Mouse (Mus musculus) forebrain, embryonic 14.5 days (tissue): Measurements from ENCODE around the gene Pfn1. TPM values are rescaled to one million over a fixed set of nuclear protein-coding genes. Genes with fewer than 3 reads are reported as not detected.
A peak's percentile ranks its signal among the peaks of the same experiment; 100 is the strongest.

Experiments
- ATAC-seq: fragments of 200-750 bp; cut with Nextera tagmentation; 2 replicates; pipeline ENCODE4 v1.8.0; 2017; ENCODE audit warnings: mild to moderate bottlenecking, moderate library complexity
- DNase-seq: peaks from one replicate; pipeline ENCODE4 v3.0.0-alpha.2; 2015; ENCODE audit warnings: low spot score
- H3K27ac ChIP-seq: fragments of 300-500 bp; sonication (generic); 2 replicates; pipeline ENCODE4 v1.5.1; 2014; ENCODE audit warnings: low read depth, mild to moderate bottlenecking, control low read depth, low read length, moderate library complexity
- H3K27me3 ChIP-seq: fragments of 300-500 bp; sonication (generic); replicated peaks from 2 replicates; pipeline ENCODE4 v1.6.1; 2014; ENCODE audit warnings: low read length, control low read depth, mixed read lengths; ENCODE audit not compliant: control insufficient read depth, insufficient read depth
- H3K36me3 ChIP-seq: fragments of 300-500 bp; sonication (generic); 2 replicates; pipeline ENCODE4 v1.6.1; 2014; ENCODE audit warnings: low read length, control low read depth; ENCODE audit not compliant: control insufficient read depth, insufficient read depth
- H3K4me1 ChIP-seq: fragments of 300-500 bp; sonication (generic); 2 replicates; pipeline ENCODE4 v1.6.1; 2014; ENCODE audit warnings: antibody characterized with exemption, low read length, control low read depth; ENCODE audit not compliant: control insufficient read depth, insufficient read depth
- H3K4me2 ChIP-seq: fragments of 300-500 bp; sonication (generic); 2 replicates; pipeline ENCODE4 v1.6.1; 2014; ENCODE audit warnings: mild to moderate bottlenecking, control low read depth, low read length
- H3K4me3 ChIP-seq: fragments of 300-500 bp; sonication (generic); 2 replicates; pipeline ENCODE4 v1.5.1; 2014; ENCODE audit warnings: low read depth, low read length, control low read depth
- H3K9ac ChIP-seq: fragments of 300-500 bp; sonication (generic); 2 replicates; pipeline ENCODE4 v1.6.1; 2014; ENCODE audit warnings: mild to moderate bottlenecking, low read length, control low read depth, moderate library complexity
- H3K9me3 ChIP-seq: fragments of 300-500 bp; sonication (generic); replicated peaks from 2 replicates; pipeline ENCODE4 v1.6.1; 2016; ENCODE audit warnings: low read length, control low read depth, mixed read lengths; ENCODE audit not compliant: control insufficient read depth
- WGBS: fragments of 180-500 bp; shearing (Covaris S2); extraction: QIAGEN DNeasy Blood & Tissue Kit; methylation state at CpG from one replicate; pipeline ENCODE4 v1.1.7; 2014; 5-methylcytosine and 5-hydroxymethylcytosine counted together
- polyA plus RNA-seq: library from polyadenylated mRNA; unstranded; fragments of >200 nt; fragmentation: Nextera tagmentation; extraction: Ambion mirVana; gene quantifications from 2 replicates; pipeline ENCODE4 v1.2.1, GENCODE M21; 2014

Pfn1 gene
- polyA plus RNA-seq, 1 experiment from 2014 or later: 793 TPM

DNA sequence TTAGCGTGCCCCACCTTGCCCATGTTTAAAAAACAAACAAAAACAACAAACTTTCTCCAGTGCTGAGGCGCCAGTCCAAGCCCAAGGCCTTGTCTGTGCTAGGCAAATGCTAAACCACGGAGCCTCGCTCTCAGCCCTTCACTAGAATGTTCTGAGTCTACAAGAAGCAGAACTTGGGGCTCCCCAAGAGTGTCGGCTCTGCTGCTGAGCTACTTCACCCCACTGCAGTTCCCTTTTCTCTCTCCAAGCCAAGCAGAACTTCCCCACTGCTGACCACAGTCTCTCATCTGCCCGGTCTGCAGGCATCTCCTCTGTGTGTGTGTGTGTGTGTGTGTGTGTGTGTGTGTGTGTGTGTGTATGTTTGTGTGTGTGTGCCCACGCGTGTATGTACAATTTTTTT is 25.4 kb upstream of the Pfn1 start:
- Histone ChIP-seq H3K27ac (no peak overlapping the region), H3K4me2 (no peak overlapping the region), H3K4me1 (peaks cover 8% of the 10 kb centered on the region), H3K9me3 (no peaks in the 10 kb centered on the region), H3K4me3 (no peak overlapping the region), H3K27me3 (no peaks in the 10 kb centered on the region), H3K36me3 (peaks cover 66% of the 10 kb centered on the region), H3K9ac (no peak overlapping the region)
- 93% methylated on average over 8 of the region's 8 CpGs for WGBS
- DNase-seq: no peak
- no peak for ATAC-seq

DNA sequence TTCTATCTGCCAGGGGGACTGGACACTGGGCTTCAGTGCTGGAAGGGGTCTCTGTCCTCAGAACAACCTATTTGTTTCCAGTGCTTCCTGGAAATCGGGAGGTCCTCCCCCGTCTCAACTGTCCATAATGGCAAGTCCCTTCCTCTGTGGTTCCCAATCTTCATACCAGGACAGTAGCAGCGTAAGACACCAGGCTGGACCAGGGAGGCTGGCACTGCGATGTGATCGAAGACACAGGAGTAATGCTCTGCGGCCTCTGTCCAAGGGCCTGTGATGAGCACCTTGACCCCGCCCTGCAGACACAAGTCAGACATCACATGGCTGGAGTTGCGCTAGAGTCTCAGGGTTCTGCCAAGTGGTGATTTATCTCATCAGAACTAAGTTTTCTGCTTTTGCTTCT is 24.9 kb upstream of the Pfn1 start:
- Histone ChIP-seq H3K27ac (no peak overlapping the region), H3K9ac (no peak overlapping the region), H3K36me3 (peaks cover 64% of the 10 kb centered on the region), H3K27me3 (no peaks in the 10 kb centered on the region), H3K9me3 (no peaks in the 10 kb centered on the region), H3K4me3 (no peak overlapping the region), H3K4me1 (peaks cover 8% of the 10 kb centered on the region), H3K4me2 (no peak overlapping the region)
- 96% methylated on average over 8 of the region's 8 CpGs for WGBS
- DNase-seq (no peak), ATAC-seq (no peak)

DNA sequence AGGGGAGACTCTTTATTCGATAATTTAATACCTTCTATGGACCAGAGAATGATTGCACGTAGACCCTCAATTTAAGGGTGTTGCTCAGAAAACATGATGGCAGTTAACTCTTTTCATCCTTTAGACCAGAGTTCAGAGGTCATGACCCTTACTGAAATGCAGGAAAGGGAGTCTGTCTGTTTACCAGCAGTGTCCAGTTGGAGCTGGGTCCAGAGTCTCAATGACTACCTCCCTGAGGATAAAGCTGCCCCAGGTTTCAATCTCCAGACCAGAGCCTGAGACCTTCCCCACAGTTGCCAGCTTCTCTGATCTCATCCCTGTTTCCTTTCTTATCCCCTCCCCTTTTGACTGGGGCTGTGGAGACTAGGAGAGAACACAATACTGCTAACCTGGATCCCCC is 24.1 kb upstream of the Pfn1 start:
- no peaks in the 10 kb centered on the region for H3K9me3 ChIP-seq
- no peak overlapping the region for H3K4me3 ChIP-seq
- H3K4me1 ChIP-seq: peaks cover 8% of the 10 kb centered on the region
- WGBS: 79% methylated on average over 2 of the region's 2 CpGs
- no peak overlapping the region for H3K4me2 ChIP-seq
- no peaks in the 10 kb centered on the region for H3K27me3 ChIP-seq
- peaks cover 64% of the 10 kb centered on the region for H3K36me3 ChIP-seq
- H3K9ac ChIP-seq: no peak overlapping the region
- no peak for DNase-seq
- no peak overlapping the region for H3K27ac ChIP-seq
- no peak for ATAC-seq

DNA sequence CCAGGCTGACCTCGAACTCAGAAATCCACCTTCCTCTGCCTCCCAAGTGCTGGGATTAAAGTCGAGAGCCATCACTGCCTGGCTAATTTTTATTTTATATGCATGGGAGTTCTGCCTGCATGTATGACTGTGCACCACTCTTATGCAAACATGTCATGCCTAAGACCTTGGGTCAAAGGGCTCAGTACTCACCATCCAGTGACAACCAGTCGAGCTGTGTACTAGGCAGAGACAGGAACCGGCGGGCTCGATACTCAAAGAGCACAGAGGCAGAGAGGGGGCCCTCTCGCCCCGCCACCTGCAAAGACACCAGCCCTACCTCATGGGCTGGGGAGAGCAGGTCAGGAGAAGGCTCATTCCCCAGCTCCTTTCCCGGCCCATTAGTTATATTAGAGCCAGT is 23.6 kb upstream of the Pfn1 start:
- WGBS: 84% methylated on average over 9 of the region's 9 CpGs

DNA sequence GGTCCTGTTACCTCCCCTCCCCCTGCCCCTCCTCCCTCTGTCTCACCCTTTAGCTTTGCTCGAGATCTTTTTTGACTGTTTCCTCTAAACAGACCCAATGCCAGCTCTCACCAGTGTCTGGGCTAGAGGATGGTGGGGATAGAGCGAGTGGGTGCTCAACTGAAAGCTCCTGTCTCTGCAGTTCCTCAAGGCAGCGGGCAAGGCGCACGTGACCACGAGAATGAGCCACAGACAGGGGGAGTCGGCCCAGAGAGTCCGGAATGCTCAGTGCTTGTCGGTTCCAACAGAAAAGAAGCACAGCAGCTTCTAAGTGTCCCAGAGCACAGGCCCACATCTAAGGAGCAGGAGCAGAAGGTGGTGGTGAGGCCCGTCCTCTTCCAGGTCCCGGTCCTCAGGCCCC is 20.1 kb upstream of the Pfn1 start:
- no peak overlapping the region for H3K9ac ChIP-seq
- 64% methylated on average over 11 of the region's 11 CpGs for WGBS
- H3K27ac ChIP-seq: no peak overlapping the region
- no peak overlapping the region for H3K4me2 ChIP-seq
- H3K27me3 ChIP-seq: no peaks in the 10 kb centered on the region
- H3K9me3 ChIP-seq: no peaks in the 10 kb centered on the region
- ATAC-seq (no peak), DNase-seq (no peak)
- H3K4me1 ChIP-seq: peaks cover 7% of the 10 kb centered on the region; the same call in 1 of the 2 replicates
- peaks cover 54% of the 10 kb centered on the region for H3K36me3 ChIP-seq
- H3K4me3 ChIP-seq: no peak overlapping the region

More for the DNA sequence above, 23.6 kb upstream of the Pfn1 start:
- no peak overlapping the region for H3K27ac ChIP-seq
- ATAC-seq: no peak
- DNase-seq: no peak
- peaks cover 8% of the 10 kb centered on the region for H3K4me1 ChIP-seq
- H3K27me3 ChIP-seq: no peaks in the 10 kb centered on the region
- H3K36me3 ChIP-seq: peaks cover 59% of the 10 kb centered on the region
- H3K4me3 ChIP-seq: no peak overlapping the region
- no peaks in the 10 kb centered on the region for H3K9me3 ChIP-seq
- no peak overlapping the region for H3K4me2 ChIP-seq
- H3K9ac ChIP-seq: no peak overlapping the region

- DNase-seq: no peak
- ATAC-seq: no peak
- H3K9ac ChIP-seq: no peak overlapping the region
- H3K27me3 ChIP-seq: no peaks in the 10 kb centered on the region
- no peak overlapping the region for H3K4me3 ChIP-seq
- H3K4me2 ChIP-seq: no peak overlapping the region
- WGBS: 57% methylated on average over 6 of the region's 6 CpGs
- H3K27ac ChIP-seq: no peak overlapping the region
- H3K4me1 ChIP-seq: peaks cover 7% of the 10 kb centered on the region; the same call in 1 of the 2 replicates
- no peaks in the 10 kb centered on the region for H3K9me3 ChIP-seq
- H3K36me3 ChIP-seq: peaks cover 49% of the 10 kb centered on the region
Measured at GRCm38 (mm10) chr11:70674014-70674413, 19.6 kb upstream of the Pfn1 start.

DNA sequence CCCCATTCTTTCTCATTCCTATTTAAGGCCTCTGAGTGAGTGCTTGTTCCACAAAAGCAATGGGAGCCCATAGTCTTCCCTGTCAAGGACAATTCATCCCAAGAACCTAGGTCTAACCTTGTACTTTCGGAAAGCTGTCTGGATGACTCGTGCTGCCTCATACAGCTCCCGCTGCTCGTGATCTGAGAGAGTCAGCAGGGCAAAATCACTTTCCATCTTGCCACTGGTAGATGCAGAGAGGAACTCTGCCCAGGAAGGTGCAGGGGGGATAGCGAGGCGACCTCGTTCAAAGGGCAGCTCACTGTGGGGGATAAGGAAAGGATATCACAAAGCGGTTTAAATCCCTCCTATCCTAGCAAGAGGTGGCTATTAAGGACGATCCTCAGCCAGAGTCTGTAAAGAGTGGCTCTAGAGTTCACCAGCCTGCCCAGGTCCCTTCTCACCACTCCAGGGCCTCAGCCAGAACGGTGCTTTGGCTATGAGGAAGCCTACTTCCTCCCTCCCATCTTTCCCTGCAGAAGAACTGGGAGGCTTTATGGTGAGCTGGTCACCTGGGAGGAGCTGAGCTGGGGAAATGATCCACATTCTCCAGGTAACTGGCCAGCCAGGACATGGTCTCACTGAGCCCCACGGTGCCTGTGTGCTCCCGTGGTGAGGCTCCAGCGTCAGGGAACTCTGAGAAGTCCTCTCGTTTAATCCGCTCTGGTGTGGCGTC is 17.0 kb upstream of the Pfn1 start:
- Histone ChIP-seq H3K4me1 (peaks cover 14% of the 10 kb centered on the region), H3K36me3 (peaks cover 39% of the 10 kb centered on the region), H3K9me3 (no peaks in the 10 kb centered on the region), H3K27me3 (no peaks in the 10 kb centered on the region), H3K4me3 (no peak overlapping the region), H3K27ac (no peak overlapping the region), H3K4me2 (peak overlapping the region; percentile 97; the same call in 1 of the 2 replicates), H3K9ac (0 out of 2 replicates have a peak overlapping the region, but pooled peaks have one; percentile 13)
- 78% methylated on average over 16 of the region's 16 CpGs for WGBS
- ATAC-seq (no peak), DNase-seq (no peak)

GRCm38 (mm10) chr11:70670483-70670882 is 16.0 kb upstream of the Pfn1 start:
- 39% methylated on average over 14 of the region's 14 CpGs for WGBS
- peak overlapping the region; percentile 97 for H3K4me2 ChIP-seq
- DNase-seq (no peak), ATAC-seq (no peak)
- peak overlapping the region; percentile 83 for H3K9ac ChIP-seq
- peak overlapping the region; percentile 68 for H3K4me3 ChIP-seq
- H3K27me3 ChIP-seq: no peaks in the 10 kb centered on the region
- no peaks in the 10 kb centered on the region for H3K9me3 ChIP-seq
- H3K27ac ChIP-seq: peak overlapping the region; percentile 96; the same call in 1 of the 2 replicates
- peaks cover 36% of the 10 kb centered on the region for H3K36me3 ChIP-seq
- peaks cover 14% of the 10 kb centered on the region for H3K4me1 ChIP-seq

DNA sequence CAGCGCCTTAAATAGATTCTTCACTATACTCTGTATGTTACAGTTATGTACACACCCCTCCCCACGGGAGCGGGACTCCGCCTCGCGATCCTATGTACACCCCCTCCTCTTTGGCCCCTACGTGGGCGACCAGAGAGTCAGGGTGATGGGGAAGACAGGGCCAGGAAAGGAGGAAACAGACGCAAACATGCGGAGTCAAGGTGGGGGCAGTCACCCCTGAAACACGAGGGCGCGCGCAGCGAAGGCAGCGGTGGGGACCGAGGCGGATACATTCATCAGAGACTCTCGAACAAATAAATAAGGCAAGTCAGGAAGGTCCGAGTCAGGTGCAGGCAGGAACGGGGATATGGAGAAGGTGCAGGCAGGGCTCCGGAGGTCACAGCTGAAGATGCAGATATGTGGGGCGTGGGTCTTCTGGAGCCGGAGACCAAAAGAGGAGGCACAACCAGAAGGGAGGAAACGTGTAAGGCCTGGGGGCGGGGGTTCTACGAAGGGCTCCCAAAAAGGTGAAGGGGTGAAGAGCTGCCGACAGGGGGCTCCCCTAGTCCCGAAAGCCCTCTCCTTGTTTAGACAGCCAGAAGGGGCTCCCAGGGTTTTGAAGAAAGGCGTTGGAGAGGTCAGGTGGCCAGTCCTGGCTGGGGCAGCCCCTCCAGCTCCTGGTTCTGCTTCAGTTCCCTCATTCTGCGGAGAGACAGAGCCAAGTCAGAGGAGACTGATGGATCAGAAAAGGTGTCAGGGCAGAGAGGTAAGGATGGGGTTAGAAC is 15.3 kb upstream of the Pfn1 start:
- peak overlapping the region; percentile 83 for H3K9ac ChIP-seq

More for the DNA sequence above, 15.3 kb upstream of the Pfn1 start:
- under 1% methylated on average over 31 of the region's 31 CpGs for WGBS
- DNase-seq (peak; percentile 78), ATAC-seq (peak; percentile 47)
- Histone ChIP-seq H3K4me3 (peak overlapping the region; percentile 68), H3K4me2 (peak overlapping the region; percentile 97), H3K27ac (peak overlapping the region; percentile 96), H3K9me3 (no peaks in the 10 kb centered on the region), H3K36me3 (peaks cover 36% of the 10 kb centered on the region), H3K4me1 (peaks cover 14% of the 10 kb centered on the region), H3K27me3 (no peaks in the 10 kb centered on the region)
